Mouse (Mus musculus) heart, adult 11 months (tissue): ENCODE results near the gene Dedd2.

ENCODE experiments used
- DNase-seq: peaks from one replicate; pipeline ENCODE4 v3.0.0; 2022

Gene Dedd2

DNA sequence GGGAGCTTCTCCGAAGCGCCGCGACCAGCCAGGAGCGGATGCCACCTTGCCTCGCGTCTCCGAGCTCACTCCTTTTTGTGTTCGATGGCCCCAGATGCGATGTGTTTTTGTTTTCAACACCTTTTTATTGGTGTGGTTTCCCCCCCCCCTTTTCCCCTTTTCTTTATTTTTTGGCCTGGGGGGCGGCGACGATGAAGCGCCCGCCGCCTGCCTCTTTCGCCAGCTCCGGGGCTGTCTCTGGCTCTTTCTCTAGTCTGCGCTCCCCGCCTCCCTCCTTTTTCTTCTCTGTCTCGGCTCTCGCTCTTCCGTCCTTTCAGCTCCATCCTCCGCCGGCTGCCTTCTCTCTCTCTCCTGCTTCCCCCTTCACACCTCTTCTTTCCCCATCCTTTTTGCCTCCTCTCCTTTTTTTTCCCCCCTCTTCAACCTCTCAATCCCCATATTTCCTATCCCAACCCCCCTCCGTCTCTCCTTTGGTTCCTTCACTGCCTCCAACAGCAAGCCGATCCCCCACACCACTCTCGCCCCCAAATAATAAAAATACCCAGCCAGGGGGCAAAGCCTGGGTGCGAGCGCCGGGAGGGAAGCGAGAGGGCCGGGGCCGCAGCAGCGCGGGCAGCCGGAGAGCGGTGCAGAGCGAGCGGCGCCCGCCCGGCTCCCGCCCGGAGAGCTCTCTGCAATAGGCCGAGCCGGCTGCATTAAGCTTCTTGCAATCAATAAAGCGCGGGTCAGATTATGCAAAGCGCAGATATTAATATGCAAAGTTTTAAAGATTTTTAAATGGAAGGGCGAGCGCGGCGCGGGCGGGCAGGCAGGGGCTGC, 41.4 kb downstream of the Dedd2 start:
- no peak for DNase-seq

DNA sequence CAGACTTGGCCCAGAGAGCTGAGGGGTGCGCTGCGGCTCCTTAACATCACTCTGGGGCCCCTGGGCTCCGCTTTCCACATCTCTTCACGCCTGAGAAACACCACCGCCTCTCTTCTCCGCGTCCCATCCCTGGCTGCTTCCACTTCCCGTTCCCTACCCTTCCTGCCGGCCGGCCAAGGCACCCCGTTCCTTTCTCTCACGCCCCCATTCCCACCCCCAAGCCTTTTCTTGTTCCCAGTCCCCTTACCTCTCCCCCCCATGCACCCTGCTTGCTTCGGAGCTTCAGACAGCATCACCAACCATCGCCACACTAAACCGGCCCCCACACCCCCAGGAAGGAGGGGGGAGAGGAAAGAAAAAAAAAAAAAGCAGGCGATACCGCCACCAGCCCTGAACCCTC, 42.1 kb downstream of the Dedd2 start:
- DNase-seq: no peak

DNA sequence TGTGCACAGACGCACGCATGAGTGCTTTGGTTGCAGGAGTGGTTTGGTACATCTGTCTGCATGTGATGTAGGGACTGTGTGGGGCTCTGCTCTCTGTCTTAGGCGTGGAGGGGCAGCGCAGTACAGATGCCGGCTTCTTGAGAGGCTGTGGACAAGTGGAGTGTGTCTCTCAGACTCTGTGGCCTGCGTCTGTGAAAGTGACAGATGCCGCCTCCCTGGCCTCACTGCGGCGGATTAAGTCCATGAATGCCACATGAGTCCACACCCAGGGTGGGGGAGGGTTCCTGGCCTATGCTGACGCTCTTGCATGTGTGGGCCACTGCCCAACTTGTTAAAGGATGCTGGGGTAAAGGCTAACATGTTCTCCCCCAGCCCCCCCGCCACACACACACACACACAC, 46.1 kb downstream of the Dedd2 start:
- no peak for DNase-seq

DNA sequence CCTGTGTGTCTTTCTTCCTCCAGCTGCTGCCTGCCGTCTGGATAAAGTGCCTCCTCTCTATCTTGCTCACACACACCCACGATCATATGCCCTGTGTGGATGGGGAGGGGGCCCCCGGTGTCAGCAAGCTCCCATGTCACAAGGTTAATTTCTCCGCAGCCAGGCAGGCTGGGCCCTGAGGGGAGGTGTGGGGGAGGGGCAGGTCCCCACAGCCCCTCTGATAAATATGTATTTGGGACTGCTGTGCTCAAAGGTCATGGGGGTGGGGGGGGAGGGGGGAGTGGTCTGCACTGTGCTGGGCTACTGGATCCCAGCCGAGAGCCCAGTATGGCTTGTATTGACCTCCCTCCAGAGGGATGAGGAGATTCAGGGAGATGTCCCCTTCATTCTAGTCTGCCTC, 47.7 kb downstream of the Dedd2 start:
- DNase-seq: no peak

DNA sequence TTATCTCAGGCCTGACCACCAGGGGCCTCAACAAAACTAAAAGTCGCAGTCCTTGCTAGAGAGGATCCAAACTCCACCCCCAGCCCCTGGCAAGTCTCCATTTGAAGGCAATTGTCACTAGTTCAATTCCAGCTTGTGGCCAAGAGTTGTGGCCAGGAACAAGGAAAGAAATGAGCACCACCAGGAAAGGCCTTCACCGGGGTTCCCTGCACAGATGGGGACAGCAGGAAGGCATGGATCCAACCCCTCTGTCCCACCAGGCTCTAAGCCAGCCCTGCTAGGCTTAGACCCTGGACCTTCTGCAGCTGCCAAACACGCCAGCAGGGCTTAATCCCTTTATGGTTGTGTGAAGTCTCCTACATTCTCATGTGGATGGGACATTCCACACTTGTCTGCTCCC, 49.8 kb downstream of the Dedd2 start:
- no peak for DNase-seq

DNA sequence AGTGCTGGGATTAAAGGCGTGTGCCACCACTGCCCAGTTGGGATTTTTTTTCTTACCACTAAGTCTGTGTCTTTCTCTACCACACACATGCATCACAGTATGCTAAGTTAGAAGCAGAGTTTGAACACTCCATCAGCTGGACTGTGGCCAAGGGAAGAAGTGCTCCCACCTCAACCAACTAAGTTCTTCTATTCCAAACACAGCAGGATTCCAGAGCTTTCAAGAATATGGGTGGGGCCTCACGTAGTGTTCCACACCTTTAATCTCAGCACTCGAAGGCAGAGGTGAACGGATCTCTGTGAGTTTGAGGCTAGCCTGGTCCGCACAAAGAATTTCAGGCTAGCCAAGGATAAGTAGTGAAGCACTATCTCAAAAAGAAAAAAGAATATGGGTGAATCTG, 54.3 kb downstream of the Dedd2 start:
- DNase-seq: no peak

DNA sequence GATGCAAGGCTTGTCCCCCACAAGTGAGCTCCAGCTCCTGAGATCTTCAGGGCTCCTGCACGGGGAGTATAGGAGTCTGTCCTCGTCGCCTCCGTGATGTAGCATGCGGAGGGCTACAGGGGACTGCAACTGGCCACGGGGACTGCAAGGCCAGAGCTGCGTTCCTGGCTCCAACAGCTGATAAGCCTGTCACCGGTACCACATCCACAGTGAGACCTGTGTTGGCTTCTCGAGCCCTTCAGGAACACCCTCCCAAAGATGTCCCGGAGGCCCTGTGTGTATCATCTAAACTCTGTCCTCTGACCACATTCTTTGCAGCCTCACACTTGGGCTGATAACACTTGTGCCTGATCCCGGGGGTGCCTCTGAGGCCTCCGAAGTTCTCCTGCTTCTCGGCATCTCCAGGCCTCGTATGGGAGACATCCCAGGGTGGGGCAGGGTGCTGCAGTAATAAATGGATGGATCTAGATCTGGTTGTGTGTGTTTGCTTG, 64.2 kb downstream of the Dedd2 start:
- DNase-seq: no peak

DNA sequence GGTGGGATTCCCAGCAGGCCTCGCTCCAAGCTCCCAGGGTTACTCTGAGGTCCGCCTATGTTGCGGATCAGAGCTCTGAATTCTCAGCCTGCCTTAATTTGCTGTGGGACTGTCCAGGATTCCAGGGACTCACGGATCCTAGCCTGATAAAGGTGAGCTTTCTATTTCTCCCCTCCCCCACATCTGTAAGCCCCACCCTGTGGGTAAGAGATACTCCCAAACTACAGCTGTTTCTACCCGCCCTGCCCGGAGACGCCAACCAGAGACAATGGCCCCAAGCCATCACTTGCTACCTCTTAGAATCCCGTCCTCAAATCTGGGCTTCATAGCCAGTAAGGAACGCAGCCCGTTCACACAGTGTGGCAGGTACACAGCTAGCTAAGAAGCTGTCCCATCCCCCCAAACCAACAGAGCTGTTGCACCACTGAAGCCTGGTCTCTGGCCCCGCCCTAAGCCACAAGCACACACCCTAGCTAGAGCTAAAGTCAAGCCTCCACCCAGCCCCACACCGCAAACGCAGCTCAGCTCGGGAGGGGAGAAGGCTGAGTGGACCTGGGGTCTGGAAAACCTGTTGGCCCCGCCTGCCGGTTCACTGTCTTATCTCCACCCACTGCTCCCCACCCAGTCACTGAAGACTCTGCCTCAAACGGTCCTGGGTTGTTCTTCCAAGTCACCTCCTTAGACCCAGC, 64.8 kb downstream of the Dedd2 start:
- DNase-seq: no peak

DNA sequence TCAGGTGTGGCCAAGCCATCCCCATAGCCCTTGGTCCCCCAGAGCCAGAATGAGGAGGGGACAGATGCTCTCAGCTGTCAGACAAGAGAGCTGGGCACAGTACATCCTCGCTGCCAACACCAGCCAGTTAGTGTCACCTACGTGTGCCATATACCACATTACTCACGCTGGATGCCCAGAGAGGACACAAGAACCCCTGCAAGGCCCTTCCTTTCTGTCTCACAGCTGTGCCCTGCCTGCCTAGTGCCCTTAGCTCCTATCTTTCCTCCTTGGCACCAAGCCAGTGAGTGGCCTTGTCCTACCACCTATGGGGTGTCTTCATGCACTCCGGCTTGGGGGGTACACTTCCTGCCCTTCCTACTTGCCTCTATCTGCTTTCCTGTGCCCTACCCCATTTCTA, 65.8 kb downstream of the Dedd2 start:
- no peak for DNase-seq

DNA sequence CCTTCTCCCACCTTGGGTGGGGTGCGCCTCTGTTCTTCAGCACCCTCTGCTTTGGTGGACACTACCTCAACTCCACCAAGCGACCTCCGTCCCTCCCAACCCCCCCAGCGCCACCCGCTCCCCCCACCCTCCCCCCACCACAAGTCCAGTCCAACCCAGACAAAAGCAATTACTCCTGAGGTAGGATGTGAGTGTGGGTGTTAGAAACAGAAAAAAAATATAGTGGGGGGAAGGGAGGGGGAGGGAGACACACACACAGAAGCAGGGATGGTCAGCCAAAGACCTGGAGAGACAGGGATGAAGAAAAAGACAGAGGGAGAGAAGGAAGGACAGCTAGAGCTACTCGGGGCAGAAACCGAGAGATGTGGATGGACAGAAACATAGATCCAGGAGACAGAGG, 66.6 kb downstream of the Dedd2 start:
- DNase-seq: no peak

DNA sequence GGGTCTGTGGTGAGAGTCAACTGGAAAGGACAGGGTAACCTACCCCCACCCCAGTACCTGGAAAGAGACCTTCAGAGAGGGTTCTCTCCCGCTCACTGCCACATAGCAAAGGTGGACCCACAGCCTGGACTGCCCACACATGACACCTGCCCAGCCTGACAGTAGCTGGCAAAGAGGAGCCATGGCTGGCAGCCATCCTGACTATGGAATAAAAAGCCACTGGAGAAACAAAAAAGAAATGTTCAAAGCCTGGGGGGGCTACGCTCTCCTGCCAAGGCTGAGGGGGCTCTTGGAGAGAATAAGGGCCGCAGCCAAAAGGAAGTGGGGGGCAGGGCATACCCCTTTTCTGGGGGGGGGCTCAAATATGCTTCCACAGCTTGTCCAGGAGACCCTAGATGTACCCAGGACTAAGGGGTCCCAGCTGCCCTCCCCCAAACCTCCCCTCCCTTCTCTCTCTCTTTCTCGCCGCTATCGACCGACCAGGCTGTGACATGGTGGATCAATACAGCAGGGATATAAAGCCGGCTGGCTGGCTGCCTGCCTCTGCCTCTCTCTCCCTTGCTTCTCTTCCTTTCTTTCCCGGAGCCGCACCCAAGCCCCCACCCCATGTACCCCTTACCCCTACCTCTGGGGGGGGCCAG, 68.4 kb downstream of the Dedd2 start:
- DNase-seq: no peak

DNA sequence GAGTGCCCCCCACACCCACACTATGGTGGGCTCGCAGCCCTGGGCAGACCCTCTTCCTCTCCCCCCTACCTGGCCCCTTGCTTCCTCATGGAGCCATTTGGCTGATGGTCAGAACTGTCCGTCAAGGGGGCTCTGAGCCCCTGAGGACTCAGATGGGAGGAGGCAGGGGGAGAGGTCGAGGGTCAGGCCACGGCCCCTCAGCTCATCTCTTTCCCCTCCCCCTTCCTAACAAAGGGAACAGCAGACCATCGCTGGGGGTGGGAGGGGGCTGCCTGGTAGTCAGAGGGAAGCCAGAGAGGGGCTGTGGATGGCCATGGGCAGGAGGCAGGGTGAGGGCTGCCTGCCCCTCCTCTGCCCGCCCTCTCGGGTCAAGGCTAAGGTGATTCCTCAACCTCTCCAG, 69.4 kb downstream of the Dedd2 start:
- no peak for DNase-seq

DNA sequence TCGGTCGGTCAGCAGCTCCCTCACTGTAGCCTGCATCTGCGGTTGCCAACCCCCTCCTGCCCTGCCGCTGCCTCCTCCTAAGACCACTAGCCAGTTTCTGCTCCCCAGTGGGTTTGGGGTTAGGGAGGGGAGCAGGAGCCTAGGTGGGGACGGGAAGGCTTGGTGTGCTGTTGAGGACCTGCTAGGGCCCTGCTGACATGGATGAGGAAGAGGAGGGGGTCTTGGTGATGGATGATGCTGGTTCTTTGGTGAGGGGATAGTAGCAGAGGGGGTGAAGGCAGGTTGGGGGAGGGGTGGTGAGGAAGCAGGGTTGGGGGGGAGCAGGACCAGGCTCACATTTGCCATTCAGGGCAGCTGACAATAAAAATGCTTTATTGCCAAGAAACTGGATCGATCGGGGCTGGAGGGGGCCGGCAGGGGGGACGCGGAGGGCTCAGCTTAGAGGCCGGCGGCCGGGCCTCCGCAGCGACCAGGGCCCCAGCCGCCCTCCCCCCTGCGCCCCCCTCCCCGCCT, 70.2 kb downstream of the Dedd2 start:
- no peak for DNase-seq
